Comparison of ENCODE assay signal across 34 mouse cellular contexts in the genomic region with DNA sequence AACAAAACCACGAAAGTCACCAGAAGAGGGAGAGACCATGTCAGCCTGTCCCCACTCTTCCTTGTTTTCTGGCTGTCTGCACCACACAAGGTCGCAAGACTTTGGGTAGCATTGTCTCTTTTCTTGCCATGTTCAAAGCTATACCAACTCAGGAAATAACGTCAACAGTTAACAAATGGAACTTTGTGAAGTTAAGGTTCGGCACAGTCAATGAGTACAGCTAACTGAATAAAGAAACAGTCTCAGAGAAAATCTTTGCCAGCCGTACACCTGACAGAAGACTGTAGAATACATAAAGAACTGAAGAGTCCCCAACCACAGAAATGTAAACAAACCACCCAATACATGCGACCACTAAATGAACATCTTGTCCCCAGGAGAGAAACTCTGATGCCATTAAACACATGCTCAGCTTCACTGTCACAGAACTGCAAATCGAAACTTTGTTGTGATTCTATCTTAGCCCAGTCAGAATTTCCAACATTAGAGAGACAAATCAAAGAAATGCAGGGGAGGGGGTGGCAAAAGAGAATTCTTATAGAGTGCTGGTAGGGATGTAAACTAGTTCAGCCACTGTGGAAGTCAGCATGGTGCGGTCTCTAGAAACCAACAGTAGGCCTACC. TPM values are rescaled to one million over a fixed set of nuclear protein-coding genes. Genes with fewer than 3 reads are reported as not detected.
A peak's percentile ranks its signal among the peaks of the same experiment; 100 is the strongest.
DNase-seq lines count a peak whose midpoint lies in the region; ATAC-seq lines count a peak whose summit lies in the region.
"Had no signal": no experiment of that assay in that cellular context is flagged by ENCODE, and none has a peak within 500 bp of the region (broad histone marks: within the 10 kb centered on the region; RNA-seq: fewer than 3 reads in every experiment).

No protein-coding gene starts in this region.

- no peak overlapping the region for H3K4me3 ChIP-seq in forebrain, embryonic 12.5 days (replicated peaks)
- H3K4me3 ChIP-seq: embryonic facial prominence, embryonic 12.5 days; heart, embryonic 10.5 days; hindbrain, embryonic 15.5 days; liver, embryonic 12.5 days; megakaryocyte, embryonic 14.5 days; midbrain, embryonic 13.5 days had no signal

- H3K9ac ChIP-seq in forebrain, embryonic 12.5 days = no peak overlapping the region
- H3K9ac ChIP-seq: embryonic facial prominence, embryonic 12.5 days; hindbrain, embryonic 15.5 days; liver, embryonic 12.5 days; midbrain, embryonic 13.5 days had no signal

- intact Hi-C loops in gastrocnemius, postnatal 14 days (cut with DNase I; ENCODE audit: low total_unique reads) = no loop called here

- 85% methylated on average over 8 of the region's 8 CpGs for WGBS in forebrain, embryonic 12.5 days

- no peaks in the 10 kb centered on the region for H3K27me3 ChIP-seq in forebrain, embryonic 12.5 days
- H3K27me3 ChIP-seq: embryonic facial prominence, embryonic 12.5 days; hindbrain, embryonic 15.5 days; megakaryocyte, embryonic 14.5 days; midbrain, embryonic 13.5 days; Patski had no signal

- no peaks in the 10 kb centered on the region for H3K4me1 ChIP-seq in forebrain, embryonic 12.5 days
- H3K4me1 ChIP-seq: embryonic facial prominence, embryonic 12.5 days; heart, embryonic 10.5 days; hindbrain, embryonic 15.5 days; midbrain, embryonic 13.5 days had no signal

- H3K36me3 ChIP-seq in forebrain, embryonic 12.5 days (replicated peaks) = no peaks in the 10 kb centered on the region
- H3K36me3 ChIP-seq: embryonic facial prominence, embryonic 12.5 days; G1E; heart, embryonic 10.5 days; hindbrain, embryonic 15.5 days; liver, embryonic 12.5 days; midbrain, embryonic 13.5 days had no signal

- peak; percentile 55 for ATAC-seq in inflammation-experienced regulatory T-cells, adult 6 months
- ATAC-seq in forebrain, embryonic 12.5 days (ENCODE audit: low FRiP score) = no peak
- ATAC-seq: intestine, embryonic 16.5 days; liver, embryonic 12.5 days; midbrain, embryonic 13.5 days; Patski had no signal

- H3K9me3 ChIP-seq in forebrain, embryonic 12.5 days = no peaks in the 10 kb centered on the region
- H3K9me3 ChIP-seq: embryonic facial prominence, embryonic 12.5 days; G1E; heart, embryonic 10.5 days; hindbrain, embryonic 15.5 days; liver, embryonic 12.5 days; megakaryocyte, embryonic 14.5 days; midbrain, embryonic 13.5 days had no signal

- H3K4me2 ChIP-seq in forebrain, embryonic 12.5 days = no peak overlapping the region
- H3K4me2 ChIP-seq: embryonic facial prominence, embryonic 12.5 days; hindbrain, embryonic 15.5 days; liver, embryonic 12.5 days; midbrain, embryonic 13.5 days had no signal

- peak; percentile 65 for DNase-seq in heart, adult 11 months
- DNase-seq in heart, adult 9 months (ENCODE audit: low spot score in 2 of 2) = no peak
- DNase-seq in thymus, postnatal 14 days = peak; percentile 36
- DNase-seq in thymus, postnatal 25 days = no peak
- no peak for DNase-seq in gastrocnemius, postnatal 14 days
- no peak for DNase-seq in adrenal gland, postnatal 14 days
- DNase-seq: adrenal gland, adult 8-10 months; cerebellum, adult 9-11 months; kidney, adult 9 months; kidney, postnatal 14 days; lung, adult 18-20 months; lung, postnatal 14 days had no signal

- no peak overlapping the region for H3K27ac ChIP-seq in forebrain, embryonic 12.5 days
- H3K27ac ChIP-seq: embryonic facial prominence, embryonic 12.5 days; heart, embryonic 10.5 days; hindbrain, embryonic 15.5 days; liver, embryonic 12.5 days; midbrain, embryonic 13.5 days had no signal

RNA-seq across cellular contexts. Expression of a gene that starts 16.9 kb away (rescaled TPM):
- 100 to 1,000 TPM in 2 of 3 experiments, 10 to 100 TPM in 1; 82.4 to 182 (median 158) TPM for polyA plus RNA-seq in inflammation-experienced regulatory T-cells, adult 6 months (2017; shearing (Covaris generic))
- under 1 TPM; 0.08 to 0.20 TPM for total RNA-seq in gastrocnemius, postnatal 14 days (2021)
- 0.74 and 6.8 TPM in 2 replicates for total RNA-seq in adrenal gland, postnatal 14 days (2021)
- polyA plus RNA-seq in forebrain, embryonic 12.5 days (2016; fragmentation: Nextera tagmentation; extraction: Ambion mirVana) = not detected in 2 replicates
- polyA plus RNA-seq: hindbrain, embryonic 15.5 days; limb, embryonic 11.5 days; liver, embryonic 12.5 days; midbrain, embryonic 13.5 days; neural tube, embryonic 11.5 days had no signal

RNA-seq across cellular contexts. Expression of a gene that starts 23.9 kb away (rescaled TPM):
- under 1 TPM in 1 of 3 experiments, not detected in 2; 0.69 TPM for polyA plus RNA-seq in inflammation-experienced regulatory T-cells, adult 6 months (2017; shearing (Covaris generic))
- not detected for total RNA-seq in gastrocnemius, postnatal 14 days (2021)
- total RNA-seq in adrenal gland, postnatal 14 days (2021) = not detected in 2 replicates
- polyA plus RNA-seq in forebrain, embryonic 12.5 days (2016; fragmentation: Nextera tagmentation; extraction: Ambion mirVana) = not detected in 2 replicates
- total RNA-seq: adrenal gland, adult 8-10 months; gastrocnemius, adult 18-20 months; gastrocnemius, postnatal 4 days; hematopoietic stem cell, adult 5-6 weeks; layer of hippocampus, adult 18-20 months; layer of hippocampus, postnatal 14 days; monocyte, adult 5-6 weeks had no signal
- polyA plus RNA-seq: brain, embryonic 14.5 days; cortical plate, adult 2 months; embryonic facial prominence, embryonic 12.5 days; forebrain, embryonic 11.5 days; G1E; heart, embryonic 10.5 days; hindbrain, embryonic 15.5 days; intestine, embryonic 16.5 days; limb, embryonic 11.5 days; liver, embryonic 12.5 days; midbrain, embryonic 13.5 days; neural tube, embryonic 11.5 days; Patski had no signal

RNA-seq across cellular contexts. Expression of a gene that starts 59.8 kb away (rescaled TPM):
- polyA plus RNA-seq in inflammation-experienced regulatory T-cells, adult 6 months (2017; shearing (Covaris generic)) = 10 to 100 TPM; 64.0 to 82.6 (median 70.0) TPM
- total RNA-seq in gastrocnemius, postnatal 14 days (2021) = under 1 TPM; 0.49 to 0.70 TPM
- total RNA-seq in adrenal gland, postnatal 14 days (2021) = 47.1 and 47.7 TPM in 2 replicates
- polyA plus RNA-seq in forebrain, embryonic 12.5 days (2016; fragmentation: Nextera tagmentation; extraction: Ambion mirVana) = 55.7 and 64.2 TPM in 2 replicates

Comparison
In these comparisons a context has a peak if more than half of its experiments do, and no peak if none do; other contexts are left out.
1. DNase-seq: peak in heart, adult 11 months (single experiment) and thymus, postnatal 14 days (single experiment); none in heart, adult 9 months (0 of 2), thymus, postnatal 25 days (single experiment), gastrocnemius, postnatal 14 days (single experiment) and adrenal gland, postnatal 14 days (single experiment).
2. RNA of a gene that starts 59.8 kb away (total RNA-seq): 47.1 to 47.7 TPM in adrenal gland, postnatal 14 days; 0.49 to 0.70 TPM in gastrocnemius, postnatal 14 days; every median in the first group is over 10 times any median in the second.